Mouse (Mus musculus): Measurements from ENCODE around the gene Cd3e. TPM values are rescaled to one million over a fixed set of nuclear protein-coding genes. Genes with fewer than 3 reads are reported as not detected.
"Not testable (repeated sequence)": the region's sequence is repeated elsewhere in the genome, so short reads cannot be mapped to it uniquely, and the experiment has no call there.

The Cd3e gene
- total RNA-seq, 1 experiment from 2014 or later = 18.3 TPM

DNA sequence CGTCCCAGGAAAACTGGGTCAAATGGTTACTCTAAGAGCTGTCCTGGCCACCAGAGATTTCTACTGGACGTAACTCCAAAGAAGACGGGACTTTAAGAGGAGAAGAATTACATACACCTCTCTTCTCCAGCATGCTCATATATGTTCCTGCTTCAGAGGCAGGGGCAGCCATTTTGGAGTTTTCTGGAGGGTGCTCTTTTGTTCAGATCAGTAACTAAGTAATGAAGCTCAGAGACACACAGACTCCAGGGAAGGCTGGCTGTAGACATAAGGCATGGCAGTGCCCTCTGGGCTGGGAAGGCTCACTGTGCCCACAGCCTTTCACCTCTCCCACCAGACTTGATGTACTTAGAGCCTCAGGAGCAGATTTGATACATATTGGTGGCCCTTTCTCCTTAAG is 26.9 kb downstream of the Cd3e start:
- ATAC-seq (ENCODE audit: extremely low read depth, insufficient number of reproducible peaks, low FRiP score, poor library complexity, severe bottlenecking) = no peak

DNA sequence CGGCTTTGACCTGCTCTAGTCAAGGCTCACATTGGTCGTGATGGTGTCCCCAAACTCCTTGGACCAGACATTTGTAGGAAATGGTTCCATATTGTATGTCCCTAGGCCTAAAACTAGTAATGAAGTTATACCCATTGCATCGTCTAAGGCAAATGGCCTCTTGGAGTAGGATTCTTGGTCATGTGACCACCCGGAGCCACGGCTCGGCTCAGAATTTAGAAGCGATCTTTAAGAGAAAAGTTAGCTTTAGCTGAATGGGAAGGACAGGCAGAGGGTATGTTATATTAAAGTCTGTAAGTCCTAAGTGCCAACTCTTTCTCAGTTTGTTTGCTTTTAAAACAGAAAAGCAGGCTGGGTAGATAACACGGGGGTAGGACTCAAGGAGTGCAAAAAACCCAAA is 27.3 kb downstream of the Cd3e start:
- no peak for ATAC-seq (ENCODE audit: extremely low read depth, insufficient number of reproducible peaks, low FRiP score, poor library complexity, severe bottlenecking)

GRCm38 (mm10) chr9:44981676-44982075 is 27.8 kb downstream of the Cd3e start, which contains the start of gene Cd3d:
TSS of gene Cd3d (plus strand) at chr9:44981786.
- ATAC-seq (ENCODE audit: extremely low read depth, insufficient number of reproducible peaks, low FRiP score, poor library complexity, severe bottlenecking) = no peak

- ATAC-seq (ENCODE audit: extremely low read depth, insufficient number of reproducible peaks, low FRiP score, poor library complexity, severe bottlenecking) = no peak
These were observed 28.3 kb downstream of the Cd3e start for GRCm38 (mm10) chr9:44981104-44981503.

DNA sequence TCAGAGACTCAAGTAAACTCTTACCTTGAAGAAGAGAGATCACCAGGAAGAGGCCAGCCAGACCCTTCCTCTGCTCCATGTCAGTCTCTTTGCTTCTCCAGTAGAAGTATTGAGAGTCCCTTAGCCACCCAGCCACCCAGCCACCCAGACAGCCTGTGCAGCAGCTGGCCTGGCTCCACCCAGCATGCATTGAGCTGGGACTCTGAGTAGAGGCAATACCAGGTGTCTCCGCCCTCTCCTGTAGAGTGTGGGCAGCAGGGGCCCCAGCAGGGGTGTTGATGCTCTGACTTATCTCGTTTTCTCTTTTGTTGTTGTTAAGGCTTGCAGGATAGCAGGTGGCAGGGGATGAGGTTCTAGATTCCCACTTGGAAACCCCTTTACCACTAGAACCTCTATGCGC is 29.2 kb downstream of the Cd3e start, which contains the start of gene Cd3g:
TSS of gene Cd3g (minus strand) at position 190 of the 400 bp plus-strand sequence.
- peak; percentile 47; the same call in 1 of the 2 replicates for ATAC-seq (ENCODE audit: extremely low read depth, insufficient number of reproducible peaks, low FRiP score, poor library complexity, severe bottlenecking)

GRCm38 (mm10) chr9:44979806-44980205 is 29.6 kb downstream of the Cd3e start:
- no peak for ATAC-seq (ENCODE audit: extremely low read depth, insufficient number of reproducible peaks, low FRiP score, poor library complexity, severe bottlenecking)

- no peak for ATAC-seq (ENCODE audit: extremely low read depth, insufficient number of reproducible peaks, low FRiP score, poor library complexity, severe bottlenecking)
These were observed 31.6 kb downstream of the Cd3e start for GRCm38 (mm10) chr9:44977813-44978212.

GRCm38 (mm10) chr9:44969450-44969849 is 40.0 kb downstream of the Cd3e start:
- ATAC-seq (ENCODE audit: extremely low read depth, insufficient number of reproducible peaks, low FRiP score, poor library complexity, severe bottlenecking) = no peak

DNA sequence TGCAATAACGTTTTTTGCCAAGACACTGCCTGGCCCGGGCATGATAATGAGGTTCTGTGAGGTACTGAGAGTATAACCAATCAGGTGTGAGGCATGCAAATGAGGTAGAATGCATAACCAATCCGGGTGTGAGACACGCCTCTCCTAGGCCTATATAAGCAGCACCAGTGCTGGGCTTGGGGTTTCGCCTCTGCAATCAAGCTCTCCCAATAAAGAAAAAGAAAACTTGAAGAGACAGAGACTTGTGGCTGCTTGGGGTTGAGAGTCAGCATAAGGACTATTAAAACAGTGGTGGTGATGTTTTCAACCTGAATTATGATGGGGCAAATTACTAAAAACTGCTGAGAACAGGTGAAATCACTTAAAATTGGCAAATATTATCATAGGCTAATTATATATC is 41.7 kb downstream of the Cd3e start:
- not testable (repeated sequence) for ATAC-seq (ENCODE audit: extremely low read depth, insufficient number of reproducible peaks, low FRiP score, poor library complexity, severe bottlenecking)

DNA sequence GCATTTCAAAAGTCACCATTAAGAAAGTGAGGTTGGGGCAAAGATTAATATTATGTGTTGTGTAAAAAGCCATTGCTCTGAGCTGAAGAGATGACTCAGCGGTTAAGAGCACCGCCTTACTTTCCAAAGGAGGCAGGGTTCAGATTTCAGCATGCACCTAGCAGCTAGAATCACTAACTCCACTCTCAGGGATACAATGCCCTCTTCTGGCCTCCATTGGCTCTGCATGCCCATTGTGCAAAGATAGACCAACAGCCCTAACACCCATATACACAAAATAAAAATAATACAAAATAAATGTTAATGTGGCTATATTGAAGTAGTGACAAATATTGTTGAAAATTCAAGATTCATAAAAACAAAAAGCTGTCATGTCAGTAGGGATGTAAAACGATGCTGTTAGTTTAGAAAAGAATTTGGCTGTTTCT is 42.6 kb downstream of the Cd3e start:
- peak; percentile 80 for ATAC-seq (ENCODE audit: extremely low read depth, insufficient number of reproducible peaks, low FRiP score, poor library complexity, severe bottlenecking)

GRCm38 (mm10) chr9:44965833-44966466 is 43.5 kb downstream of the Cd3e start:
- ATAC-seq (ENCODE audit: extremely low read depth, insufficient number of reproducible peaks, low FRiP score, poor library complexity, severe bottlenecking) = no peak

DNA sequence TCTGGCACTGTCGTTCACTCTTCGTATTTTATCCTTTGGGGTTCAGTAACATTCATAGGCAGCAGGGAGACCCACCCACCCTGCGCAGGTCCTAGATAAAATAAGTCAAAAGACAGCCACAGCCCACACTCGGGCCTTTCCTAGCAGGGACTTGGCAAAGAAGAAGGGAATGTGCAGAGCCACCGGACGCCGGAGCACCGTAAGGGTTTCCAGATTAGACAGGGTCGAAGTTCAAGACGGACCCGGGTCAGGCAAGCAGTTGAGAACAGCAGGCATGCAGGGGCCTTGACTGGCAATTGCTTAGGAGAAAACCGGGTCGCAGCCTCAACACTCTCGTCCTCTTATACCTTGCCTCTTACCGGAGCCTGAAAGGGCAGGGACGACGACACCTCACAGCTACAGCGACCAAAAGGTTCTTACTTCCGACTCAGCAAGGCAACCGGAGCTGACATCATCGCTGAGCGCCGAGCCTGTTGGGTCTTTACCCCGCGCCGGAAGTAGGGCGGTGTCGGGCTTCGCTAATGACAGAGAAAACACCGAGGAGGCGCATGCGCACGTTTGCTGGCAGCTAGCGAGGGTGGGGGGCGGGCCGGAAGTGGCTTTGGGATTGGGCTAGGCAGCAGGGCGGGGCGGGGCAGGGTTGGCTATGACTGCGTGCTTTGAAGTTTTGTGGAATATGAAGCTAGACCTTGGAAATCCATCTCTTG is 44.1 kb downstream of the Cd3e start, which contains the start of gene Ube4a:
TSS of gene Ube4a (minus strand) at position 475 of the 707 bp plus-strand sequence.
- peak; percentile 94 for ATAC-seq (ENCODE audit: extremely low read depth, insufficient number of reproducible peaks, low FRiP score, poor library complexity, severe bottlenecking)

- no peak for ATAC-seq (ENCODE audit: extremely low read depth, insufficient number of reproducible peaks, low FRiP score, poor library complexity, severe bottlenecking)
These were observed 55.0 kb downstream of the Cd3e start for GRCm38 (mm10) chr9:44954432-44954831.

Other genes with a start within 250 kb of the Cd3e start
- 130 and 132 TPM in 2 replicates for gene Arcn1, start 241.8 kb downstream of the Cd3e start, total RNA-seq (2017)
- gene Ift46, start 241.7 kb downstream of the Cd3e start, total RNA-seq (2017) = 49.6 and 51.0 TPM in 2 replicates
- 0.25 TPM in 1 of 2 replicates, not detected in the other for gene Tmem25, start 210.3 kb downstream of the Cd3e start, total RNA-seq (2017)
- gene Ttc36, start 206.6 kb downstream of the Cd3e start, total RNA-seq (2017) = 0.93 and 1.4 TPM in 2 replicates
- 56.5 and 64.5 TPM in 2 replicates for gene Kmt2a, start 128.3 kb downstream of the Cd3e start, total RNA-seq (2017)
- gene Atp5l, start 88.9 kb downstream of the Cd3e start, total RNA-seq (2017) = 48.6 and 74.2 TPM in 2 replicates
- gene Ube4a, start 44.0 kb downstream of the Cd3e start, total RNA-seq (2017) = 45.8 and 48.0 TPM in 2 replicates
- 81.3 and 90.1 TPM in 2 replicates for gene Cd3g, start 29.2 kb downstream of the Cd3e start, total RNA-seq (2017)
- 18.5 and 21.4 TPM in 2 replicates for gene Cd3d, start 27.8 kb downstream of the Cd3e start, total RNA-seq (2017)
- 0.23 and 0.49 TPM in 2 replicates for gene Mpzl2, start 30.2 kb upstream of the Cd3e start, total RNA-seq (2017)
- 49.8 and 51.6 TPM in 2 replicates for gene Mpzl3, start 45.6 kb upstream of the Cd3e start, total RNA-seq (2017)
- 282 and 323 TPM in 2 replicates for gene Jaml, start 69.6 kb upstream of the Cd3e start, total RNA-seq (2017)
- 0.49 and 1.0 TPM in 2 replicates for gene Scn2b, start 108.2 kb upstream of the Cd3e start, total RNA-seq (2017)
- gene Scn4b, start 128.8 kb upstream of the Cd3e start, total RNA-seq (2017) = 0.35 and 0.49 TPM in 2 replicates
- 0.49 and 0.81 TPM in 2 replicates for gene BC049352, start 172.4 kb upstream of the Cd3e start, total RNA-seq (2017)
- 0.70 and 0.74 TPM in 2 replicates for gene Tmprss4, start 194.5 kb upstream of the Cd3e start, total RNA-seq (2017)

Measured in neutrophil, adult 5-6 weeks (primary cell).